Mouse (Mus musculus) common myeloid progenitor, adult 5-6 weeks (primary cell): ENCODE results near the gene Patz1. TPM values are rescaled to one million over a fixed set of nuclear protein-coding genes. Genes with fewer than 3 reads are reported as not detected.

Experiments
- ATAC-seq: replicated peaks from 2 replicates; pipeline ENCODE4 v1.8.0; 2016; ENCODE audit warnings: low read depth, mild to moderate bottlenecking, moderate TSS enrichment, inconsistent platforms; ENCODE audit not compliant: poor library complexity, severe bottlenecking
- total RNA-seq: library from RNA; stranded (forward); fragments of 200-1000, 187-1606 nt; gene quantifications from 2 replicates; pipeline ENCODE4 v1.2.3, GENCODE M21; 2017

Gene Patz1
- total RNA-seq, 1 experiment from 2014 or later: 72.7 TPM

- no peak for ATAC-seq
These were observed 60.1 kb downstream of the Patz1 start for GRCm38 (mm10) chr11:3348576-3349342.

- ATAC-seq: no peak
These were observed 60.6 kb downstream of the Patz1 start for GRCm38 (mm10) chr11:3349343-3349695.

- ATAC-seq: no peak
These were observed 63.5 kb downstream of the Patz1 start for GRCm38 (mm10) chr11:3352131-3352530.

- peak; percentile 50; the same call in 1 of the 2 replicates for ATAC-seq
These were observed 64.4 kb downstream of the Patz1 start for GRCm38 (mm10) chr11:3352990-3353585.

Other genes with a start within 250 kb of the Patz1 start
- 16.6 and 19.5 TPM in 2 replicates for gene Sfi1, start 95.4 kb upstream of the Patz1 start, total RNA-seq
- 58.9 and 75.0 TPM in 2 replicates for gene Eif4enif1, start 86.5 kb upstream of the Patz1 start, total RNA-seq
- 277 and 286 TPM in 2 replicates for gene Drg1, start 22.5 kb upstream of the Patz1 start, total RNA-seq
- gene Pik3ip1, start 41.5 kb downstream of the Patz1 start, total RNA-seq: 26.5 and 33.6 TPM in 2 replicates
- gene Limk2, start 120.3 kb downstream of the Patz1 start, total RNA-seq: 13.8 and 28.4 TPM in 2 replicates
- 6.4 and 8.4 TPM in 2 replicates for gene Rnf185, start 163.5 kb downstream of the Patz1 start, total RNA-seq
- not detected in 2 replicates for gene Pla2g3, start 199.4 kb downstream of the Patz1 start, total RNA-seq
- gene Inpp5j, start 215.9 kb downstream of the Patz1 start, total RNA-seq: not detected in 2 replicates
- gene Selenom, start 225.8 kb downstream of the Patz1 start, total RNA-seq: 3.2 and 3.7 TPM in 2 replicates